Mouse (Mus musculus) hindbrain, embryonic 11.5 days (tissue): ENCODE results near the gene Eno3. TPM values are rescaled to one million over a fixed set of nuclear protein-coding genes. Genes with fewer than 3 reads are reported as not detected.

Experiments used
- ATAC-seq: fragments of 200-750 bp; cut with Nextera tagmentation; 2 replicates; pipeline ENCODE4 v1.8.0; 2017; ENCODE audit warnings: mild to moderate bottlenecking, moderate TSS enrichment, moderate library complexity; ENCODE audit not compliant: low FRiP score
- DNase-seq: peaks from one replicate; pipeline ENCODE4 v3.0.0-alpha.2; 2015; ENCODE audit warnings: low spot score
- H3K27ac ChIP-seq: fragments of 300-500 bp; sonication (generic); 2 replicates; pipeline ENCODE4 v1.5.1; 2014; ENCODE audit warnings: mild to moderate bottlenecking, low read depth, low read length
- H3K27me3 ChIP-seq: fragments of 300-500 bp; sonication (generic); 2 replicates; pipeline ENCODE4 v1.6.1; 2014; ENCODE audit warnings: mild to moderate bottlenecking, low read length, moderate library complexity, mixed read lengths; ENCODE audit not compliant: control insufficient read depth, insufficient read depth
- H3K36me3 ChIP-seq: fragments of 300-500 bp; sonication (generic); 2 replicates; pipeline ENCODE4 v1.6.1; 2014; ENCODE audit warnings: mild to moderate bottlenecking, low read length, moderate library complexity, mixed read lengths; ENCODE audit not compliant: control insufficient read depth, insufficient read depth
- H3K4me1 ChIP-seq: fragments of 300-500 bp; sonication (generic); replicated peaks from 2 replicates; pipeline ENCODE4 v1.6.1; 2014; ENCODE audit warnings: low read length, mixed read lengths; ENCODE audit not compliant: control insufficient read depth, insufficient read depth
- H3K4me2 ChIP-seq: fragments of 300-500 bp; sonication (generic); replicated peaks from 2 replicates; pipeline ENCODE4 v1.6.1; 2014; ENCODE audit warnings: mild to moderate bottlenecking, low read depth, low read length
- H3K4me3 ChIP-seq: fragments of 300-500 bp; sonication (generic); 2 replicates; pipeline ENCODE4 v1.5.1; 2014; ENCODE audit warnings: low read depth, low read length
- H3K9ac ChIP-seq: fragments of 300-500 bp; sonication (generic); 2 replicates; pipeline ENCODE4 v1.6.1; 2014; ENCODE audit warnings: low read depth, low read length
- H3K9me3 ChIP-seq: fragments of 300-500 bp; sonication (generic); 2 replicates; pipeline ENCODE4 v1.6.1; 2016; ENCODE audit warnings: low read length; ENCODE audit not compliant: control insufficient read depth
- WGBS: fragments of 180-500 bp; shearing (Covaris S2); extraction: QIAGEN DNeasy Blood & Tissue Kit; methylation state at CpG from one replicate; pipeline ENCODE4 v1.1.7; 2014; 5-methylcytosine and 5-hydroxymethylcytosine counted together
- polyA plus RNA-seq: library from polyadenylated mRNA; unstranded; fragments of >200 nt; fragmentation: Nextera tagmentation; extraction: Ambion mirVana; gene quantifications from 2 replicates; pipeline ENCODE4 v1.2.1, GENCODE M21; 2014

Gene Eno3
- polyA plus RNA-seq, 1 experiment from 2014 or later: 26.2 TPM

DNA sequence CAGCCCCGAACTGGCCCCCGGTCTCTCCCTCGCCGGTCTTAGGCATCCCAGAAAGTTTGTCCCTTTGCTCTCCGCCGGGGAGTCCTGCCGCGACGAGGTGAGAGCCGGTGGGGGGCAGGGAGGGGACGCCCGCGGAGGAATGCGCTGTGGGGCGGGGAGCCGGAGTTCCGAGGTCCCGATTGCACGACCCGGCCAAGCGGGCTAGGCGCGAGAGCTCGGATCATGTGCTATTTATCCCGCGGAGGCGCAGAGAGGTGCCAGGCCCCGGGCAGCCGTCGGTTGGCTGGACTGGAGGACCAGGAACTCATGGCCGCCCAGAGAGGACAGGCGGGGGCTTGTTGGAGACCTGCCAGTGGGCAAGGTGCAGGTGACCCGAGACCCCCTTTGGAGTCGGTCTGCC, 43.6 kb downstream of the Eno3 start:
- peak overlapping the region; percentile 88 for H3K9ac ChIP-seq
- ATAC-seq (peak; percentile 66), DNase-seq (peak; percentile 61)
- H3K4me1 ChIP-seq: peaks cover 6% of the 10 kb centered on the region
- WGBS: under 1% methylated on average over 34 of the region's 34 CpGs
- H3K4me2 ChIP-seq: peak overlapping the region; percentile 64
- no peaks in the 10 kb centered on the region for H3K27me3 ChIP-seq
- H3K4me3 ChIP-seq: peak overlapping the region; percentile 94
- no peaks in the 10 kb centered on the region for H3K9me3 ChIP-seq
- peak overlapping the region; percentile 88 for H3K27ac ChIP-seq
- no peaks in the 10 kb centered on the region for H3K36me3 ChIP-seq

DNA sequence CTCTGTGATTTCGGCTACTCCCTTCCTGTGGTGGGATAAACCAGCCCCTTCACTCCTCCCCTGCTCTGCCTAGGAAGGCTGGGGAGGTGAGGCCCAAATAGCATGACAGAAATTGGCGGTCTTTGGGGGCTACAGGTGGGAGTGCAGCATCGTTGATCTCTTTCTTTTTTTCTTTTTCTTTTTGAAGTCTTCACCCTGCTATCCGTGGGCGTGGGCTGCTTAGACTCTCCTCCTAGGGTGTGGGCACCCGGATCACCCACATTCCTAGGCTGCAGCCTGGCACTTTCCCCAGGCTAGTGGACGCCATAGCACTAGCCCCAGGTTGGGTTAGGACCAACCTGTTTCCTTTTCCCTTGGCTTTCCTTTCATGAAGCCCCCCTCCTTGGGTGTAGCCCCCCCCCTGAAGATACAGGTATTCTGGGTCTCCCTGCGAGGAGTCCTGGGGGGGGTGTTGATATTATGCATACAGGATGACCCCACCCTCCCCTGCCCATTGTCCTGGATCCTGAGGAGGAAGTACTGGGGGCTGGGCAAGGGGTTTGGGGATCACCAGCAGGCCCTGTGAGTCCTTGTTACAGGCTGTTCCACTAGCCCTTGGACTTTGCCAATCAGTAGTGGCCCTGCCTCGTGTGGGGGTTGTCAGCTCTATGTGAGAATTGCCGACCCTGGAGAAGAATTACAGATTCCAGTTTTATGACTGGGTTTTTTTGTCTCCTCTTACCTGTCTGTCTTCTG, 44.4 kb downstream of the Eno3 start:
- no peaks in the 10 kb centered on the region for H3K27me3 ChIP-seq
- 13% methylated on average over 10 of the region's 10 CpGs for WGBS
- H3K9me3 ChIP-seq: no peaks in the 10 kb centered on the region
- DNase-seq: no peak
- no peak overlapping the region for H3K27ac ChIP-seq
- H3K36me3 ChIP-seq: peaks cover 4% of the 10 kb centered on the region; the same call in 1 of the 2 replicates
- peaks cover 6% of the 10 kb centered on the region for H3K4me1 ChIP-seq
- 0 out of 2 replicates have a peak, but pooled peaks have one; percentile 12 for ATAC-seq
- H3K4me2 ChIP-seq: peak overlapping the region; percentile 64
- peak overlapping the region; percentile 94 for H3K4me3 ChIP-seq
- H3K9ac ChIP-seq: peak overlapping the region; percentile 88

GRCm38 (mm10) chr11:70701984-70702733, 45.2 kb downstream of the Eno3 start:
- 84% methylated on average over 6 of the region's 6 CpGs for WGBS
- Histone ChIP-seq H3K4me1 (peaks cover 6% of the 10 kb centered on the region), H3K36me3 (peaks cover 4% of the 10 kb centered on the region; the same call in 1 of the 2 replicates), H3K4me2 (peak overlapping the region; percentile 64; the same call in 1 of the 2 replicates), H3K27me3 (no peaks in the 10 kb centered on the region), H3K4me3 (0 out of 2 replicates have a peak overlapping the region, but pooled peaks have one; percentile 94), H3K9ac (no peak overlapping the region), H3K9me3 (no peaks in the 10 kb centered on the region), H3K27ac (no peak overlapping the region)
- ATAC-seq (no peak), DNase-seq (no peak)

GRCm38 (mm10) chr11:70702781-70703180, 45.8 kb downstream of the Eno3 start:
- H3K27me3 ChIP-seq: no peaks in the 10 kb centered on the region
- peaks cover 6% of the 10 kb centered on the region for H3K4me1 ChIP-seq
- no peaks in the 10 kb centered on the region for H3K9me3 ChIP-seq
- 82% methylated on average over 6 of the region's 6 CpGs for WGBS
- no peak overlapping the region for H3K4me2 ChIP-seq
- no peak for DNase-seq
- H3K9ac ChIP-seq: no peak overlapping the region
- H3K36me3 ChIP-seq: peaks cover 4% of the 10 kb centered on the region; the same call in 1 of the 2 replicates
- no peak overlapping the region for H3K4me3 ChIP-seq
- ATAC-seq: no peak
- H3K27ac ChIP-seq: no peak overlapping the region

DNA sequence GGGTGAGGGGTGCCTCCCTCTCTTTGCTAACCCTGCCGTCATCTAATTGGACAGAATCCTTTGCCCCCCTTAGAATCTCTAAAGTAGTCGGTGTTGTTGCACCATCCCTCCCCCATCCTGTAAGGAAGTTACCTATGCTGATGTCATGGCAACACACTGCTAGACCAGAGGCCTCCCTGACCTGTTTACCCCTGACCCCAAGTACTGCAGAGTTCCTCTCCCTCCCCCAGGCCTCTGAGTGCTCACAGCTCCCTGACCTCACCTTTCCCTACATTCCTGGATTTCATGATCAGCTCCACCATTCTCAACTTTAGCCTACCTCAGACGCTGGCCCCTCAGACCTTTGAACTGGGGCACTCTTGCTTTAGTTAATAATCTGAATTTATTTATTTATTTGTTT, 49.1 kb downstream of the Eno3 start:
- Histone ChIP-seq H3K9ac (no peak overlapping the region), H3K4me2 (no peak overlapping the region), H3K27me3 (no peaks in the 10 kb centered on the region), H3K36me3 (peaks cover 4% of the 10 kb centered on the region; the same call in 1 of the 2 replicates), H3K9me3 (no peaks in the 10 kb centered on the region), H3K4me3 (no peak overlapping the region), H3K27ac (no peak overlapping the region), H3K4me1 (peaks cover 6% of the 10 kb centered on the region)
- no peak for DNase-seq
- WGBS: 79% methylated on average over 3 of the region's 3 CpGs
- ATAC-seq: no peak

DNA sequence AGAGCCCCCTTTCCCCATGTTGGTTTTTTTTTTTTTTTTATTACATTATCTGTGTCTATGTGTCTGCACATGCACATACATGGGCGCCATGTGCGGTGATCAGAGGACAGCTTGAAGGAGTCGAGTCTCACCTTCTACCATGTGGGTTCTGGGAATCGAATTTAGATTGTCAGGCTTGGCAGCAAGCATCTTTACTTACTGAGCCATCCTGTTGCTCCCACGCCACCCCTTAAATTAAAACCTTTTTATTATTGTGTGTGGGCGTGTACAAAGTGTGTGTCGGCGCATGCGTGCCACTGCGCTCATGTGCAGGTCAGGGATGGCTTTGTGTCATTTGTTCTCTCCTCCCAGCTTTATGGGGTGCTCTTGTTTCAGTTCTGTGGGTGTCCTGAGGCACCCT, 54.0 kb downstream of the Eno3 start:
- H3K27me3 ChIP-seq: no peaks in the 10 kb centered on the region
- ATAC-seq (no peak), DNase-seq (no peak)
- no peak overlapping the region for H3K4me3 ChIP-seq
- H3K9me3 ChIP-seq: no peaks in the 10 kb centered on the region
- no peak overlapping the region for H3K4me2 ChIP-seq
- H3K27ac ChIP-seq: no peak overlapping the region
- H3K4me1 ChIP-seq: no peaks in the 10 kb centered on the region
- 96% methylated on average over 10 of the region's 10 CpGs for WGBS
- peaks cover 1% of the 10 kb centered on the region; the same call in 1 of the 2 replicates for H3K36me3 ChIP-seq
- no peak overlapping the region for H3K9ac ChIP-seq

Other genes starting within 250 kb of the Eno3 start
- gene Pelp1, start 247.2 kb upstream of the Eno3 start, polyA plus RNA-seq: 31.0 and 32.0 TPM in 2 replicates
- 27.8 and 38.1 TPM in 2 replicates for gene Arrb2, start 224.6 kb upstream of the Eno3 start, polyA plus RNA-seq
- gene Med11, start 205.3 kb upstream of the Eno3 start, polyA plus RNA-seq: 40.2 and 42.0 TPM in 2 replicates
- gene Zmynd15, start 197.8 kb upstream of the Eno3 start, polyA plus RNA-seq: 0.22 and 0.43 TPM in 2 replicates
- 0.42 and 1.2 TPM in 2 replicates for gene Cxcl16, start 197.2 kb upstream of the Eno3 start, polyA plus RNA-seq
- gene Tm4sf5, start 152.0 kb upstream of the Eno3 start, polyA plus RNA-seq: 0.45 TPM in 1 of 2 replicates, not detected in the other
- 0.36 TPM in 1 of 2 replicates, not detected in the other for gene Vmo1, start 142.6 kb upstream of the Eno3 start, polyA plus RNA-seq
- 0.14 and 0.45 TPM in 2 replicates for gene Gltpd2, start 138.0 kb upstream of the Eno3 start, polyA plus RNA-seq
- gene Psmb6, start 131.8 kb upstream of the Eno3 start, polyA plus RNA-seq: 895 and 918 TPM in 2 replicates
- not detected in 2 replicates for gene Gm40193, start 124.3 kb upstream of the Eno3 start, polyA plus RNA-seq
- gene Pld2, start 117.1 kb upstream of the Eno3 start, polyA plus RNA-seq: 2.5 and 2.9 TPM in 2 replicates
- 11.9 and 17.6 TPM in 2 replicates for gene Mink1, start 94.3 kb upstream of the Eno3 start, polyA plus RNA-seq
- gene 4930544D05Rik, start 41.4 kb upstream of the Eno3 start, polyA plus RNA-seq: not detected in 2 replicates
- not detected in 2 replicates for gene Chrne, start 38.0 kb upstream of the Eno3 start, polyA plus RNA-seq
- 0.64 and 1.2 TPM in 2 replicates for gene Gp1ba, start 18.1 kb upstream of the Eno3 start, polyA plus RNA-seq
- gene Rnf167, start 10.0 kb upstream of the Eno3 start, polyA plus RNA-seq: 86.6 and 94.3 TPM in 2 replicates
- 138 and 145 TPM in 2 replicates for gene Slc25a11, start 9.7 kb upstream of the Eno3 start, polyA plus RNA-seq
- 1,409 and 1,523 TPM in 2 replicates for gene Pfn1, start 2.6 kb upstream of the Eno3 start, polyA plus RNA-seq
- gene Spag7, start 12.2 kb downstream of the Eno3 start, polyA plus RNA-seq: 151 and 176 TPM in 2 replicates
- 8.2 and 9.2 TPM in 2 replicates for gene Camta2, start 30.9 kb downstream of the Eno3 start, polyA plus RNA-seq
- gene Inca1, start 43.0 kb downstream of the Eno3 start, polyA plus RNA-seq: 0.63 and 1.9 TPM in 2 replicates
- gene Kif1c, start 43.3 kb downstream of the Eno3 start, polyA plus RNA-seq: 5.9 and 6.0 TPM in 2 replicates
- 9.0 and 11.1 TPM in 2 replicates for gene Zfp3, start 107.0 kb downstream of the Eno3 start, polyA plus RNA-seq
- gene Scimp, start 155.4 kb downstream of the Eno3 start, polyA plus RNA-seq: 0.22 TPM in 1 of 2 replicates, not detected in the other
- gene Rabep1, start 187.6 kb downstream of the Eno3 start, polyA plus RNA-seq: 43.0 and 48.6 TPM in 2 replicates